Mouse (Mus musculus) bone marrow, adult 2 months (tissue): ENCODE data around the gene Edf1.

Source experiments
- CTCF ChIP-seq: fragments of 200-500 bp; IDR thresholded peaks from 2 replicates; pipeline ENCODE4 v1.5.1; 2011; ENCODE audit warnings: low read length, control low read depth; ENCODE audit not compliant: control insufficient read depth, insufficient read depth
- POLR2A ChIP-seq: fragments of 200-500 bp; IDR thresholded peaks from 2 replicates; pipeline ENCODE4 v1.6.1; 2011; ENCODE audit warnings: low read depth, mild to moderate bottlenecking, control low read depth, low read length, borderline replicate concordance; ENCODE audit not compliant: control insufficient read depth

- TF ChIP-seq CTCF (no peak), POLR2A (no peak; the same call in 1 of the 2 replicates)
These were observed at the start of gene Edf1 for GRCm38 (mm10) chr2:25557221-25557963.
